8 mouse cellular contexts compared by ENCODE assay signal in the genomic region with DNA sequence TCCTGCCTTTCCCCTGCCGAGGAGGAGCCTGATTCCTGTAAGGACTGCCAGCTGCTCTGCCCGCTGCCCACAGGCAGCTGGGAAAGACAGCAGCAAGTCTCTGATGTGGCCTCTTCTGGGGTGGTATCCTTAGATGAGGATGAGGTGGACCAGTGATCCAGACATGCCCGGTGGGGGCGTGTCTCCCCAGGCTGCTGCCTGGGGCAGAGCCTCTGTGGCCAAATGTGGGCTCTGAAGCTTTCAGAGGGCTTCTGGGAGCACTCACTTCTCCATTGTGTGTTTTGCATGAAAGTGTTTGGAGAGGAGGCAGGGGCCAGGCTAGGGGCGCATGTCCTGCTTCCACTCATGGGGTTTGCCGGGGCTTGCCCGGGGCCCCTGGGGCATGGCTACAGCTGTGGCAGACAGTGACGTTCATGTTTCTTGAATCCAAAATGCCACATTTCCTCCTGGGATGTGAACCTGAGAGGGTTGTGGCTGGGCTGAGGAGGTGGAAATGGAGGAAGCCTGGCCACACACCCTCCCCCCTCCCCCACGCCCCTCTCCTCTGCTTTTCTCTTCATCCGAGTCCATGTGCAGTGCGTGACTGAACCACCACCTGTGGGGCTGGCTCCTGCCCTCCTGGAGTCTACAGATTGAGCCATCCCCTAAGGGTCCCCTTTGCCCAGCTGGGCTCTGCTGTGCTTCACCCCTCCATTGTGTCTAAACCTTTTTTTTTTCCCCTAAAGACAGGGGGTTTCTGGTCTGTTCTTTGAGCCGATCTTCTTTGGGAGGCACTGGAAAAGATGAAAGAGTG. TPM values are rescaled to one million over a fixed set of nuclear protein-coding genes. Genes with fewer than 3 reads are reported as not detected.
DNase-seq lines count a peak whose midpoint lies in the region; ATAC-seq and TF ChIP-seq lines count a peak whose summit lies in the region.

No protein-coding gene starts in this region.

- 0 out of 2 replicates have a peak, but pooled peaks cover 3% of the 10 kb centered on the region for H3K4me1 ChIP-seq in heart, postnatal 0 days (ENCODE audit: control insufficient read depth, insufficient read depth)
- peaks cover 10% of the 10 kb centered on the region for H3K4me1 ChIP-seq in hindbrain, embryonic 16.5 days (ENCODE audit: control insufficient read depth, insufficient read depth, low read depth, low read length)

- peak; percentile 6; the same call in 1 of the 2 replicates for ATAC-seq in heart, postnatal 0 days (ENCODE audit: insufficient read depth, low read depth)
- ATAC-seq in hindbrain, embryonic 16.5 days, result peak; percentile 14; the same call in 1 of the 2 replicates

- H3K4me2 ChIP-seq in heart, postnatal 0 days (ENCODE audit: low read depth, low read length), result no peak overlapping the region
- no peak overlapping the region for H3K4me2 ChIP-seq in hindbrain, embryonic 16.5 days (ENCODE audit: low read length)

- no peaks in the 10 kb centered on the region for H3K27me3 ChIP-seq in heart, postnatal 0 days (ENCODE audit: control insufficient read depth, insufficient read depth, low read length)
- H3K27me3 ChIP-seq in hindbrain, embryonic 16.5 days (replicated peaks; ENCODE audit: control insufficient read depth, insufficient read depth, low read length), result no peaks in the 10 kb centered on the region

- TF ChIP-seq EP300 in heart, postnatal 0 days (IDR thresholded peaks at IDR 0.05; ENCODE audit: low read depth), result no peak

- WGBS in heart, postnatal 0 days, result 50% methylated on average over 12 of the region's 12 CpGs
- WGBS in hindbrain, embryonic 16.5 days, result 9% methylated on average over 12 of the region's 12 CpGs

- no peak for DNase-seq in heart, postnatal 0 days (ENCODE audit: low spot score)
- no peak for DNase-seq in heart, adult 8-10 months (ENCODE audit: low spot score)
- peak; percentile 32 for DNase-seq in embryo, embryonic 9.5 days (ENCODE audit: extremely low spot score)
- DNase-seq in neural tube, embryonic 10.5 days (ENCODE audit: extremely low spot score, low spot score), result peak; percentile 37
- no peak for DNase-seq in layer of hippocampus, adult 11-12 months (ENCODE audit: low spot score)
- no peak for DNase-seq in B cell, adult 2 months
- DNase-seq in gastrocnemius, postnatal 25 days, result no peak

- H3K36me3 ChIP-seq in heart, postnatal 0 days (replicated peaks; ENCODE audit: control insufficient read depth, insufficient read depth, low read length), result peaks cover 24% of the 10 kb centered on the region; the same call in 1 of the 2 replicates
- peaks cover 20% of the 10 kb centered on the region for H3K36me3 ChIP-seq in hindbrain, embryonic 16.5 days (ENCODE audit: control insufficient read depth, insufficient read depth, low read length)

- H3K27ac ChIP-seq in heart, postnatal 0 days (ENCODE audit: low read depth), result no peak overlapping the region
- H3K27ac ChIP-seq in hindbrain, embryonic 16.5 days (ENCODE audit: low read depth, low read length), result peak overlapping the region; percentile 49

- no peaks in the 10 kb centered on the region for H3K9me3 ChIP-seq in heart, postnatal 0 days (replicated peaks; ENCODE audit: control insufficient read depth, low read length)
- no peaks in the 10 kb centered on the region for H3K9me3 ChIP-seq in hindbrain, embryonic 16.5 days (ENCODE audit: control insufficient read depth, low read length)

- 0 out of 2 replicates have a peak overlapping the region, but pooled peaks have one; percentile 21 for H3K9ac ChIP-seq in heart, postnatal 0 days (replicated peaks; ENCODE audit: low read depth, low read length)
- peak overlapping the region; percentile 15; the same call in 1 of the 2 replicates for H3K9ac ChIP-seq in hindbrain, embryonic 16.5 days (ENCODE audit: low read depth, low read length)

- TF ChIP-seq CTCF in heart, postnatal 0 days (IDR thresholded peaks at IDR 0.05; ENCODE audit: low read depth), result no peak

- H3K4me3 ChIP-seq in heart, postnatal 0 days (ENCODE audit: low read depth, low read length), result no peak overlapping the region
- H3K4me3 ChIP-seq in hindbrain, embryonic 16.5 days (ENCODE audit: low read length), result no peak overlapping the region

RNA-seq across cellular contexts. Expression of gene Fam131a, which starts 8.9 kb away (rescaled TPM):
- total RNA-seq in heart, postnatal 0 days (2014; rRNA removed; ENCODE audit: low replicate concordance), result 24.8 and 25.5 TPM in 2 replicates
- polyA plus RNA-seq in heart, postnatal 0 days (2015; fragmentation: Nextera tagmentation; extraction: Ambion mirVana), result 8.7 and 8.8 TPM in 2 replicates
- total RNA-seq in heart, adult 8-10 months (2022), result 10 to 100 TPM; 26.2 to 47.4 (median 33.0) TPM
- polyA plus RNA-seq in hindbrain, embryonic 16.5 days (2015; fragmentation: Nextera tagmentation; extraction: Ambion mirVana), result 49.6 and 56.7 TPM in 2 replicates
- 10 to 100 TPM; 31.5 to 57.0 TPM for total RNA-seq in gastrocnemius, postnatal 25 days (2021)

RNA-seq across cellular contexts. Expression of gene Polr2h, which starts 15.5 kb away (rescaled TPM):
- 8.6 and 27.9 TPM in 2 replicates for total RNA-seq in heart, postnatal 0 days (2014; rRNA removed; ENCODE audit: low replicate concordance)
- polyA plus RNA-seq in heart, postnatal 0 days (2015; fragmentation: Nextera tagmentation; extraction: Ambion mirVana), result 33.7 and 35.7 TPM in 2 replicates
- 10 to 100 TPM in 1 of 4 experiments, 1 to 10 TPM in 3; 7.8 to 11.2 (median 9.1) TPM for total RNA-seq in heart, adult 8-10 months (2022)
- 87.7 and 94.6 TPM in 2 replicates for polyA plus RNA-seq in hindbrain, embryonic 16.5 days (2015; fragmentation: Nextera tagmentation; extraction: Ambion mirVana)
- 1 to 10 TPM; 8.2 to 8.3 TPM for total RNA-seq in gastrocnemius, postnatal 25 days (2021)

RNA-seq across cellular contexts. Expression of gene Clcn2, which starts 15.6 kb away (rescaled TPM):
- 4.6 and 16.9 TPM in 2 replicates for total RNA-seq in heart, postnatal 0 days (2014; rRNA removed; ENCODE audit: low replicate concordance)
- polyA plus RNA-seq in heart, postnatal 0 days (2015; fragmentation: Nextera tagmentation; extraction: Ambion mirVana), result 1.4 and 1.9 TPM in 2 replicates
- total RNA-seq in heart, adult 8-10 months (2022), result 1 to 10 TPM; 1.5 to 3.3 (median 2.1) TPM
- 24.9 and 26.8 TPM in 2 replicates for polyA plus RNA-seq in hindbrain, embryonic 16.5 days (2015; fragmentation: Nextera tagmentation; extraction: Ambion mirVana)
- total RNA-seq in gastrocnemius, postnatal 25 days (2021), result 1 to 10 TPM; 2.0 to 3.2 TPM

RNA-seq across cellular contexts. Expression of gene Chrd, which starts 31.0 kb away (rescaled TPM):
- 9.7 and 13.9 TPM in 2 replicates for total RNA-seq in heart, postnatal 0 days (2014; rRNA removed; ENCODE audit: low replicate concordance)
- polyA plus RNA-seq in heart, postnatal 0 days (2015; fragmentation: Nextera tagmentation; extraction: Ambion mirVana), result 0.43 and 0.49 TPM in 2 replicates
- 1 to 10 TPM; 1.4 to 3.3 (median 2.9) TPM for total RNA-seq in heart, adult 8-10 months (2022)
- 7.3 and 7.5 TPM in 2 replicates for polyA plus RNA-seq in hindbrain, embryonic 16.5 days (2015; fragmentation: Nextera tagmentation; extraction: Ambion mirVana)
- 1 to 10 TPM; 3.2 to 3.6 TPM for total RNA-seq in gastrocnemius, postnatal 25 days (2021)

RNA-seq across cellular contexts. Expression of gene Thpo, which starts 32.4 kb away (rescaled TPM):
- 0.46 TPM in 1 of 2 replicates, not detected in the other for total RNA-seq in heart, postnatal 0 days (2014; rRNA removed; ENCODE audit: low replicate concordance)
- 0.12 and 0.14 TPM in 2 replicates for polyA plus RNA-seq in heart, postnatal 0 days (2015; fragmentation: Nextera tagmentation; extraction: Ambion mirVana)
- under 1 TPM in 3 of 4 experiments, not detected in 1; 0.27 to 0.31 (median 0.28) TPM for total RNA-seq in heart, adult 8-10 months (2022)
- 0.93 and 1.4 TPM in 2 replicates for polyA plus RNA-seq in hindbrain, embryonic 16.5 days (2015; fragmentation: Nextera tagmentation; extraction: Ambion mirVana)
- 1 to 10 TPM; 2.1 to 3.0 TPM for total RNA-seq in gastrocnemius, postnatal 25 days (2021)

Comparison
In these comparisons a context has a peak if more than half of its experiments do, and no peak if none do; other contexts are left out.
1. DNase-seq: peak in embryo, embryonic 9.5 days (single experiment) and neural tube, embryonic 10.5 days (single experiment); none in heart, postnatal 0 days (single experiment), heart, adult 8-10 months (single experiment), layer of hippocampus, adult 11-12 months (single experiment), B cell, adult 2 months (0 of 2) and gastrocnemius, postnatal 25 days (single experiment).